Mouse (Mus musculus) left cerebral cortex, adult 11 months (tissue): ENCODE measurements at regions not wholly inside any gene's neighbourhood (a gene's known extent, or its start where the extent isn't known, plus 50 kb on each side); places are given as distances from the start of the nearest gene placed in this dataset.
"Not testable (repeated sequence)": the region's sequence is repeated elsewhere in the genome, so short reads cannot be mapped to it uniquely, and the experiment has no call there.

ENCODE experiments used
- DNase-seq: peaks from one replicate; pipeline ENCODE4 v3.0.0; 2022; ENCODE audit warnings: low spot score

DNA sequence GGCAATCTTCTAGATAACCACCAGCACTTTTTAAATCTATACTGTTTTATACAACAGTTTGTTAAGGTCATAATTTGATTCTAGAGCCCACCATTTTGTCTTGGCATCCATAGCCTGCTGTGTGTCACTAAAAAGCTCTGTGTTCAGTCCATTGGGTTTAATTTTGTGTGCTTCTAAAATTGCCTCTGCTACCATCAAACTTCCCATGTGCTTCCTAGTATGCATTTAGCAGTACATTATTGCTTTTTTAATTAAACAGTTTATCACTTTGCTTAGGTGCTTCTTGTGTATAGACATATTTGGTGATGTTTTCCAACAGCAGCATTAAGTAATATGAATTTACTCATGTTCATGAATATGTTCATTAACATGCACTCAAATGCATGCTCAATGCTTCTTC is 102.4 kb upstream of the Egfr start:
- DNase-seq = no peak

DNA sequence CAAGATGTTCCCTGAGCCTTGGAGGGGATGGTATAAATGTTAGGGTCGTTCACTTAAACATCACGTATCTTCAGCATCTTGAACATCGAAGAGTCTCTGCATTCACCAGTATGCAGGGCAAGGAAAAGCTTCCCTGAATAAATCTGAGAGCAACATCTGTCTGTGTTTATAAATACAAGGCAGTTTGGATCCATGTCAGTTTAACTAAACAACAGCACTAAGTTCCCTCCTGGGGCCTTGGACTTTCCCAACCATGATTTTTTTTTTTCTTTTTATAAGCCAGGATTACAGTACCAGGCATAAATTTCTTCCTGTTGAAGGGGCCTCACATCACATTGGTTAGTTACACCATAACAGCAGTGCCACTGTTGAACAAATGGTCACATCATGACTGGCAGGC is 88.2 kb upstream of the Egfr start:
- DNase-seq = no peak

DNA sequence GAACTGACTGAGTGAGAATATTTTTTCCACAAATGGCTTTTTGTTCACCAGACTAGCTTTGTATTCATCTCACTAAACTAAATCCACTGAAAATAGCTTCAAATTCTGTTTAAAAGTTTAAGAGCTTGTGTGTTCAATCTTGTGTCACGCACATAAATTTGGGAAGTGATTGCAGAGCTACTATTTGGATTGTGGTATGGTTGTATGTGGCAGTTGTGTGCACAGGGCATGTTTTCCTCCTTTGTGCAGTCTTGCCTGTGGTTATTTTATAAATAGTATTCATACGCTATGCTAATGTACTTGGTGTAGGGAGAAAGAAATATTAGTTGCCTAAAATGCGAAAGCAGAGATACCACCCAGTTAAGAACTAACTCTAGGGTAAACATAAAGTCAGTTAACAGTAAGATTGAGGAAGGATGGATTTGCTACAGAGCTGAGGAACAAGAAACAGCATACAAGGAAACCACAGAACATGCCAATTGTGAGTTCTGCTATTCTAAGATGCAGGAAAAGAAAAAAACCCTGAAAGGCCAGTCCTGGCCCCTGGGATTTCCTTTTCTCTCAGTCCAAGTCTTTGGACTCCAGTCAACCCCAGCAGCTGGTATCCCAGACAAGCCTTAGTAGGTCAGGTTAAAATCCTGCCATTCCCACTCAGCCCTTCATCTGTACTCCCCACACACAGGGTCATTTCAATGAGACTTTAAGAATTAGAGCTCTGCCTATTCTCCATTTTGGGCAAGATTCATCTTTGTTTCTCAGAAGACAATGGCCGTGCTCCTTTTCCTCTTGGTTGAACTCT is 82.4 kb upstream of the Egfr start:
- peak; percentile 1 for DNase-seq

DNA sequence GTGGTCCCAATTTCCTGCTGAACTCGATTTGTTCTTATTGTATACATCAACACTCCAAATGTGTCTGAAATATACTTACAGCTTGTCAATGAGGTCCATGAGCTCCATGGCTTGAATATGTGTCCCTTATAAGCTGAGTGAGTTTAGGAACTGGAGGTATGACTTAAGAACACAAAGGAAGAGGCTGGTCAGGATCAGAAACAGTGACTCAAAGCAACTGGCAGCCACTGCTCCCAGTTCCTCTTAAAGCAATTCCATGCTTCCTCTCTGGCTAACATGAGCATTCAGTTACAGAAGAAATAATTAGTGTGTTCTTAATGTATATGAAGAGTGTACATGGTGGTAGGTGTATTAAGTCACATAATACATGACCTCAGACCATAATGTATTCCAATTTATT is 81.7 kb upstream of the Egfr start:
- DNase-seq = no peak

DNA sequence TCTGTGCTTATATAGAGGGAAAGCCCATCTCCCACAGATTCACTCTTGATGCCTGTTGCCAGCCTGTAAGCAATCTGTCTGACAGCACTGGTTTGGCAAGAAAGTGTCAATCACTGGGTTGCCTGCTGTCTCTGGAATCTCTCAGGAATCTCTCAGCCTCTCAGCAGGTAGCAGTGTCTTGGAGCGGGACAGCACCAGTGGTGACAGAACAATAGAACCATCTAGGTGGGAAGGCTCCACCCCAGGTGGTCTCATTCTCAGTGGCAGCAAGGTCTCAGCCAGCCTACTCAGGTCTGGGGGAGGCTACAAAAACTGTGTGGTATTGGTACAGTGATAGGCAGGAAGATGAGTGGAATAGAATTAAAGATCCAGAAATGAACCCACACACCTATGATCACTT is 76.1 kb upstream of the Egfr start:
- DNase-seq = not testable (repeated sequence)

DNA sequence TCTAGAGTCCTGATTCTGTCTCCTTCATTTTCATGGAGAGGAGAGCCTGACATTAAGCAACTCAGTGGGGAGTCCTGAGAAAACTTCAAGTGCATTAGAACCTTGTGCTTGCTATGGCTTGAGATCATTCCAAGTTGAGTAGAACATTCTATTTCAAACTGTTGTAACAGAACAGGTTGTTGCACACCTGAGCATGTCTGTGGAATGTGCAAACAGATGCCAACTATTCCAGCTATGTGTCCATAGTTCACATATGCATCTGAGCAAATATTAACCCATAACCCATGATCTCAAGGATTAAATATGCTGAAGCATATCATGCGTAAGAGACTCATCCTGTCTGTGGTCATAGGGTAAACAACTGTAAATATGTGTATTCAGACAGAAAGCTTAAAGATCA is 68.5 kb upstream of the Egfr start:
- DNase-seq = no peak

DNA sequence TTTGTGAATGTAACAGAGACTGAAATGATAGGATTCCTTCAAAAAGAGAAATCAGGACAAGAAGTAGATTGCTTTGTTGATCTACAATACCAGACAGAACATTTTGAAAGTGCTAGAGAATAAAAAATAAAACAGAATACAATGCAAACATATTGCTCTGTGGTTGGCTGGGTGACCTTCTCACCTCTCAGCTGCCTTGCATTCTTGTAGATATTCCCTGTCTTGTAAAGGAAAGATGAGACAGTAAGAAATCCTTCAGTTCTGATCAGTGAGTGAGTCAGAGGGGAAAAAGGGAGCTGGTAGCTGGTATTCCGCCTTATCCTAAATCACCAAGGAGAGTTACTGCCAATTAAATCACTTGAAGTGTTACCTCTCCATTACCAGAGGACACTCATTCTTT is 56.4 kb upstream of the Egfr start:
- no peak for DNase-seq

DNA sequence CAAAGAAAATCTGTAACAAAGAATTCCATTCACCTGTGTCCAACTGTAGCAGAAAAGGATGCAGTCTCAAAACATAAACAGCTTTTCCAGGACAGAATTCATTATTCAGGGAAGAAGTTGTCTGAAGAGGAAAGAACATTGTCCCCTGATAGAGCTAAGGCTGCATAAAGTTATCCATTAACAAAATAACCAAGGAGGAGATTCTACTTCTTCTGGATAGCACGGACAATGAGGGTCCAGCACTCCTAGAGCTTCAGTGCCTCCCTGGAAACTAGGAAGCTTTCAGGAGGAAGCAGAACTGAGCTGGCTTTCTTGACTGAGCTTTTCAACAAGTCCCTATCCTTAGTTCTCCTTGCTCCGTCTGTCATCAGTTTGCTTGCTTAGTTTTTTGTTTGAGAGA is 55.2 kb upstream of the Egfr start:
- no peak for DNase-seq

DNA sequence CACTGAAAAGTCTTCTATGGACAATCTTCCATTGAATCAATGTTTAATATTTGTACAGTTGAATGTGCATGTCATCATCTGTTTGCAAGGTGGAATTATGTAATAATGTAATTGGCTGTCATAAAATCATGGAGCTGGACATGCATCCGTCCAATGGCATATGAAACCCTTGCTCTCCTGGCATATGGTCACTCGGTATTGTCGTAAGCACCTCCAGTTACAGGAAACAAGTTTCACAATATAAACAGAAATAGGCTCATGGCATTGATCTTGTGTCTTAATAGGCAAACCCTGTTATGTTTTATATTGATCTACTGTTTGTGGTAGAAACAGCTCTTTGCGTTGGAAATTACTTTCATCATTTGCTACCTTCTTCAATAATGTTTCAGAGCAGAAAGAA is 50.2 kb upstream of the Egfr start:
- DNase-seq = no peak
